Mouse (Mus musculus) limb, embryonic 13.5 days (tissue): Measurements from ENCODE around the gene Bhlhb9. TPM values are rescaled to one million over a fixed set of nuclear protein-coding genes. Genes with fewer than 3 reads are reported as not detected.
A peak's percentile ranks its signal among the peaks of the same experiment; 100 is the strongest.
"Not testable (repeated sequence)": the region's sequence is repeated elsewhere in the genome, so short reads cannot be mapped to it uniquely, and the experiment has no call there.

Source experiments
- ATAC-seq: fragments of 200-750 bp; cut with Nextera tagmentation; 2 replicates; pipeline ENCODE4 v1.8.0; 2017; ENCODE audit warnings: low read depth, moderate number of reproducible peaks, moderate TSS enrichment; ENCODE audit not compliant: low FRiP score
- H3K27ac ChIP-seq: fragments of 300-500 bp; sonication (generic); 2 replicates; pipeline ENCODE4 v1.5.1; 2015; ENCODE audit warnings: inconsistent platforms, mild to moderate bottlenecking, moderate library complexity
- H3K27me3 ChIP-seq: fragments of 300-500 bp; sonication (generic); 2 replicates; pipeline ENCODE4 v1.6.1; 2015; ENCODE audit warnings: mild to moderate bottlenecking, inconsistent platforms
- H3K36me3 ChIP-seq: fragments of 300-500 bp; sonication (generic); 2 replicates; pipeline ENCODE4 v1.6.1; 2015; ENCODE audit warnings: inconsistent platforms, mild to moderate bottlenecking, moderate library complexity
- H3K4me1 ChIP-seq: fragments of 300-500 bp; sonication (generic); 2 replicates; pipeline ENCODE4 v1.6.1; 2015; ENCODE audit warnings: inconsistent platforms
- H3K4me2 ChIP-seq: fragments of 300-500 bp; sonication (generic); replicated peaks from 2 replicates; pipeline ENCODE4 v1.6.1; 2015; ENCODE audit warnings: inconsistent platforms, mild to moderate bottlenecking, moderate library complexity
- H3K4me3 ChIP-seq: fragments of 300-500 bp; sonication (generic); 2 replicates; pipeline ENCODE4 v1.5.1; 2015; ENCODE audit warnings: moderate library complexity, mild to moderate bottlenecking, inconsistent platforms
- H3K9ac ChIP-seq: fragments of 300-500 bp; sonication (generic); 2 replicates; pipeline ENCODE4 v1.6.1; 2015; ENCODE audit warnings: mild to moderate bottlenecking, inconsistent platforms
- H3K9me3 ChIP-seq: fragments of 300-500 bp; sonication (generic); 2 replicates; pipeline ENCODE4 v1.6.1; 2016; ENCODE audit warnings: inconsistent platforms
- whole genome bisulfite sequencing: fragments of 180-500 bp; shearing (Covaris S2); methylation state at CpG from one replicate; pipeline ENCODE4 v1.1.7; 2015; 5-methylcytosine and 5-hydroxymethylcytosine counted together
- polyA plus RNA-seq: library from polyadenylated mRNA; unstranded; fragments of >200 nt; fragmentation: Nextera tagmentation; extraction: Ambion mirVana; gene quantifications from 2 replicates; pipeline ENCODE4 v1.2.1, GENCODE M21; 2015

The Bhlhb9 gene
- polyA plus RNA-seq, result 61.5 and 64.2 TPM in 2 replicates

- H3K9me3 ChIP-seq, H3K4me1 ChIP-seq, H3K27ac ChIP-seq, ATAC-seq, H3K27me3 ChIP-seq: not testable (repeated sequence)
- Histone ChIP-seq H3K4me2 (peak within 1 kb of the TSS; percentile 68), H3K9ac (peak within 1 kb of the TSS; percentile 74), H3K36me3 (peaks cover 20% of the 10 kb centered on the region), H3K4me3 (peak within 1 kb of the TSS; percentile 61)
- 0% methylated on average over 3 of the region's 5 CpGs for WGBS
Observed at GRCm38 (mm10) chrX:135797212-135797644, at the start of gene Bhlhb9. Gene Bhlhb9, plus strand, starts transcription at chrX:135797594.

DNA sequence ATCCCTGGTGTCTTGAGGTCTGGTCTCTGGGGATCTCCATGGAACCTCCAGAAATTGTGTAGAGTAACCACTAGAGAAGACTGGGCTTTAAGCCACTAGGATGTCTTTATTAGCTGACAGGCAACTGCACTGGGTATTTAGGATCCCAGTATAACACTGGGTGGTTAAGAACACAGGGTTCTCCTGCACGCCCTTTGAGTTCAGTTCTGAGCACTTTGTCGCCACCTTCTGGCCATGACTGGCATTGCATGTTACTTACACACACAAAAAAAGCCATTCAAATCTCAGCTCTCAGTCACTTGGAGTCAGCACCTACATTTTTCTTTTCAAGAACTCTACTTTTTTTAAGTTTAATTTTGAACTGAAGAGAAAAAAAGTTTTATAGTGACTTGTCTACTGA is 44.6 kb upstream of the Bhlhb9 start:
- ATAC-seq, result no peak
- WGBS, result 9% methylated on average over 2 of the region's 2 CpGs

DNA sequence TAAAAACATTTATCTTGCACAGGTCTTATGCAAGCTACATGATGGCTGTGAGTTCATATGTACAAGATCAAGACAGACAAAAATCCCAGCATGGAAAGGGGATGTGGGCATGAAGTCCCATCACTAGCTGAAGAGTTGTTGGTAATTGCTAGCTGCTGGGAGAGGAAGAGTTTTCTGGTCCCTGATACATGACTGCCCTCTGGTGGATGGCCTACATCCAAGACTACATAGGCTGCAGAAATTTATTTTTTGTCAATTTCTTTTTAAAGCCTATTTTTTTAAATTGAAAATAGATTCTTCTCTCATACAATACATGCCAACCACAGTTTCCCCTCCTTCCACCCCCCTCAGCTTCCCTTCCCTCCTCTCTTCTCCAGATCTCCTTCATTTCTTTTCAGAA is 35.7 kb upstream of the Bhlhb9 start:
- no peaks in the 10 kb centered on the region for H3K9me3 ChIP-seq
- no peak overlapping the region for H3K27ac ChIP-seq
- no peak overlapping the region for H3K4me3 ChIP-seq
- H3K36me3 ChIP-seq, result peaks cover 5% of the 10 kb centered on the region
- H3K4me1 ChIP-seq, result no peaks in the 10 kb centered on the region
- H3K9ac ChIP-seq, result no peak overlapping the region
- no peak overlapping the region for H3K4me2 ChIP-seq
- ATAC-seq, result no peak
- H3K27me3 ChIP-seq, result no peaks in the 10 kb centered on the region

More for the DNA sequence above, 44.6 kb upstream of the Bhlhb9 start:
- Histone ChIP-seq H3K9ac (no peak overlapping the region), H3K9me3 (no peaks in the 10 kb centered on the region), H3K4me2 (no peak overlapping the region), H3K27ac (no peak overlapping the region), H3K4me1 (no peaks in the 10 kb centered on the region), H3K36me3 (no peaks in the 10 kb centered on the region), H3K27me3 (no peaks in the 10 kb centered on the region), H3K4me3 (no peak overlapping the region)

- Histone ChIP-seq H3K4me3 (no peak overlapping the region), H3K9me3 (no peaks in the 10 kb centered on the region), H3K36me3 (no peaks in the 10 kb centered on the region), H3K27ac (no peak overlapping the region), H3K4me2 (no peak overlapping the region), H3K4me1 (no peaks in the 10 kb centered on the region), H3K27me3 (no peaks in the 10 kb centered on the region), H3K9ac (no peak overlapping the region)
- ATAC-seq, result no peak
- 68% methylated on average over 3 of the region's 3 CpGs for WGBS
Observed at GRCm38 (mm10) chrX:135768043-135768548, 29.3 kb upstream of the Bhlhb9 start.

DNA sequence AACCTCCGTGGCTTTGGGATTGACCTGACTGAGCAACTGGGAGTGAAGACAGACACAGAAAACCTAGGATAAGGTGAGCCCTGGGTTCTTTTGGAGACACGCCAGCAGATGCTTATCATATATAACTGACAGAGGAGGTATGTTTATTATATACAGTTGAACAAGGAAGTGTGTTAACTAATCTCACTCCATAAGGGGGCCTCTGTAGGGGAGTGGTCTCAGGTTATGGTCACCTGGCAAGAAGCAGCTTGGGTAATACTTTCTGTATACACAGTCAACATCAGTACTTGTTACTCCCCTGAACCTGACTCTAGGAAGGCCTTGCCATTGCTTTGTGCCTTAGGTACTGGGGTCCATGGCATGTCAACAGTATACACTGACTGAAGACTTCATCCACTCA is 28.8 kb upstream of the Bhlhb9 start:
- Histone ChIP-seq H3K27ac (no peak overlapping the region), H3K9me3 (no peaks in the 10 kb centered on the region), H3K36me3 (no peaks in the 10 kb centered on the region), H3K4me2 (no peak overlapping the region), H3K4me1 (no peaks in the 10 kb centered on the region), H3K27me3 (no peaks in the 10 kb centered on the region), H3K4me3 (no peak overlapping the region), H3K9ac (no peak overlapping the region)
- 78% methylated on average over 2 of the region's 2 CpGs for WGBS
- ATAC-seq, result no peak

DNA sequence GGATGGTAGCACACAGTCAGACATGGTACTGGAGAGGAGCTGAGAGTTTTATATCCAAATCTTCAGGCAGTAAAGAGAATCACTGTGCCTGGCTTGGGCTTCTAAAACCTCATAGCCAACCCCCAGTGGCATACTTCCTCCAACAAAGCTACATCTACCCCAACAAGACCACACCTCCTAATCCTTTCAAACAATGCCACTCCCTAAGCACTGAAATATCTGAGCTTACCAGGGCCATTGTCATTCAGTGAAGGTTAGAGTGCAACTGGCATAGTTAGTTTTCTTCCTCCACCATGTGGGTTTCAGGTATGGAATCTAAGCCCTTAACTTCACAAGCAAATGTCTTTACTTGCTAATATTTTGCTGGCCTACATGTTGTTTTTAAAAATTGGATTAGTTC is 5.9 kb upstream of the Bhlhb9 start:
- H3K36me3 ChIP-seq, result no peaks in the 10 kb centered on the region
- no peak overlapping the region for H3K27ac ChIP-seq
- no peak overlapping the region for H3K4me3 ChIP-seq
- H3K4me2 ChIP-seq, result no peak overlapping the region
- H3K27me3 ChIP-seq, result 0 out of 2 replicates have a peak, but pooled peaks cover 2% of the 10 kb centered on the region
- H3K9ac ChIP-seq, result no peak overlapping the region
- H3K9me3 ChIP-seq, result no peaks in the 10 kb centered on the region
- H3K4me1 ChIP-seq, result no peaks in the 10 kb centered on the region
- no peak for ATAC-seq

GRCm38 (mm10) chrX:135792326-135792725 is 5.1 kb upstream of the Bhlhb9 start:
- ATAC-seq, result no peak
- Histone ChIP-seq H3K27ac (peak overlapping the region; percentile 76; the same call in 1 of the 2 replicates), H3K4me2 (no peak overlapping the region), H3K36me3 (no peaks in the 10 kb centered on the region), H3K27me3 (0 out of 2 replicates have a peak, but pooled peaks cover 2% of the 10 kb centered on the region), H3K4me1 (no peaks in the 10 kb centered on the region), H3K9ac (no peak overlapping the region), H3K9me3 (no peaks in the 10 kb centered on the region), H3K4me3 (no peak overlapping the region)
- 56% methylated on average over 6 of the region's 6 CpGs for WGBS

DNA sequence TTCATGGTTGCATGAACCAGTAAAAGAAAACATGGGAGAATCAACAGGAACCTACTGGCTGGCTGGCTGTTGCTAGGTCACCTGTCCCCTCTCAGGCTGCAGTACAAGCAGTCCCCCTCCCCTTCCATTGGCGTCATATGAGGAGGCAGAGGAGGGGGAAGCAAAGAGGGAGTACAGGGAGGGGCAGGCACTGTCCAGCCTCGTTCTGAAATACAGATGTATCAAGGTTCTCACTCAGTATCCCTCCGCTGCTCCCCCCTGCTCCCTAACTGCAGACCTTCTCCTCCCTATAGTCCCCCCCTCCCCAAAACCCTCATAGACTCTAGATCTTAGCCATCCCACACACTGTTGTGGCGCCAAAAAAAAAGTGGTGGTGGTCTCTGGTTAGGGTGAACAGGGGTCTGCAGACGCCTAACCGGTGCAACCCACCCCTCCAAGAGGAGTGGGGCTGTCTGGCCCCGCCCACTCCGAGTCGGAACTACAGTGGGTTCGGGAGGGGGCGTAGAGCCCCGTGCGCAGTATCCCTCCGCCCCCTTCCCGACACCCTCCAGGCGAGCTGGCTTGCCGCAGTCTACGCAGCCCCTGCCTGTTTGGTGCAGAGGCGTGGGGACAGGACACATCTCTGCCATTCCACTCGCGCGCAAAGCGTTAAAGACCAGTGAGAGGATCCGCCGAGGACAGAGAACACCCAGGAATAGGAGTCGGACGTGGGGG is 1.6 kb upstream of the Bhlhb9 start:
- H3K27me3 ChIP-seq, H3K9me3 ChIP-seq, H3K4me1 ChIP-seq: not testable (repeated sequence)
- Histone ChIP-seq H3K4me3 (peak overlapping the region; percentile 61), H3K27ac (peak overlapping the region; percentile 39; the same call in 1 of the 2 replicates), H3K4me2 (peak overlapping the region; percentile 68), H3K36me3 (peaks cover 18% of the 10 kb centered on the region), H3K9ac (peak overlapping the region; percentile 74)
- ATAC-seq, result peak; percentile 93
- WGBS, result 23% methylated on average over 20 of the region's 27 CpGs

DNA sequence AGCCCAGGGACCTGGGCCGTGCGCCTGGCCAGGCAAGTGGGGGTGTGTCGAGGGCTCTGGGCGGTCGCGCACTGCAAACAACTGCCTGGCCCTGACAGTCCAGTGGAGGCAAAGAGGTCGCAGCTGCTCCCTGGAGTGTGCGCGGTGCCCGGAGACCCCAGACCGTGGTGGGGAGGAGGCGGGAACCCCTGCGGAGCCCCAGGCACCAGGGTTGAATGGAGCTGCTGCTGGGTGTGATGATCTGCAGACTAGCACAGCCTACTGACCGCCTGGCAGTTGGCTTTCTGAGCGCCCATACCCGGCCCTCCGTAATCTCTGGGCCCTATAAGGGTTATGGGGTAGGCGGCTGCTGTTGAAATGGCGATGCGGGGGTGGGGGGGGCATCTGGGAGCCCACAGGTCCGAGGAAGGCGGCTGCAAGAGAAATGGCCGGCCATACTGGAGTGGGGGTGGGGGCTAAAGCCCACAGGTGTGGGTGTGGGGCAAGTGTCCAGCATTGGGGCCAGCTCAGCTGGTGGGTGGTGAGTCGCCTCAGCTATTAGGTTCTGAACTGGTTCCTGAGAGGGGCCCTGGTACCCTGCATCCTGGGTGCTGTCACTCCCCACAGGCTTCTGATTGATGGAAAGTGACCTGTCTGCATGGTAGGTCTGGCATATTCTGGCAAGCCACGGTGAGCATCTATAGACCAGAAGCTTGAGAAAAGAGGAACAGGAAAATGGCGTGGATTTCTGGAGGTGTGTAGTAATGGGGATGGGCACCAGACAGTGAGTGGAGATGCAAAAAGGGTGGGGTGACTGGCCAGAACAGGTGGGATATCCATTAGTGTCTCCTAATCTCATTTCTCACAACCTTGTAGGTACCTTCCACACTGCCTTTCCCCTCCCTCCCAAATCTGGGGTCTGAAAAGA is 836 bp upstream of the Bhlhb9 start:
- 23% methylated on average over 23 of the region's 26 CpGs for WGBS
- H3K4me1 ChIP-seq, H3K9me3 ChIP-seq, H3K27ac ChIP-seq, H3K27me3 ChIP-seq: not testable (repeated sequence)
- Histone ChIP-seq H3K4me2 (peak overlapping the region; percentile 68), H3K9ac (peak overlapping the region; percentile 74), H3K36me3 (peaks cover 20% of the 10 kb centered on the region), H3K4me3 (peak overlapping the region; percentile 61)
- peak; percentile 62 for ATAC-seq

GRCm38 (mm10) chrX:135804149-135804548 is 6.8 kb downstream of the Bhlhb9 start:
- H3K4me2 ChIP-seq, result no peak overlapping the region
- H3K9me3 ChIP-seq, result no peaks in the 10 kb centered on the region
- no peaks in the 10 kb centered on the region for H3K4me1 ChIP-seq
- no peak overlapping the region for H3K9ac ChIP-seq
- no peaks in the 10 kb centered on the region for H3K27me3 ChIP-seq
- ATAC-seq, result no peak
- H3K36me3 ChIP-seq, result peaks cover 16% of the 10 kb centered on the region
- no peak overlapping the region for H3K27ac ChIP-seq
- 85% methylated on average over 3 of the region's 3 CpGs for WGBS
- H3K4me3 ChIP-seq, result no peak overlapping the region

- H3K36me3 ChIP-seq, result peaks cover 1% of the 10 kb centered on the region
- no peak overlapping the region for H3K4me3 ChIP-seq
- WGBS, result 24% methylated on average over 1 of the region's 1 CpGs
- no peaks in the 10 kb centered on the region for H3K27me3 ChIP-seq
- H3K9me3 ChIP-seq, result no peaks in the 10 kb centered on the region
- ATAC-seq, result no peak
- no peaks in the 10 kb centered on the region for H3K4me1 ChIP-seq
- no peak overlapping the region for H3K9ac ChIP-seq
- no peak overlapping the region for H3K27ac ChIP-seq
- H3K4me2 ChIP-seq, result no peak overlapping the region
Observed at GRCm38 (mm10) chrX:135805780-135806179, 8.4 kb downstream of the Bhlhb9 start.

- H3K27ac ChIP-seq, H3K27me3 ChIP-seq, H3K4me2 ChIP-seq, H3K4me1 ChIP-seq, H3K9ac ChIP-seq, H3K9me3 ChIP-seq, ATAC-seq, H3K4me3 ChIP-seq, H3K36me3 ChIP-seq: not testable (repeated sequence)
- 39% methylated on average over 1 of the region's 1 CpGs for whole genome bisulfite sequencing
Observed at GRCm38 (mm10) chrX:135835896-135836295, 38.5 kb downstream of the Bhlhb9 start.
